Mouse (Mus musculus) midbrain, embryonic 11.5 days (tissue): ENCODE measurements around the gene Tapbp. TPM values are rescaled to one million over a fixed set of nuclear protein-coding genes. Genes with fewer than 3 reads are reported as not detected.
A peak's percentile ranks its signal among the peaks of the same experiment; 100 is the strongest.
"Not testable (repeated sequence)": the region's sequence is repeated elsewhere in the genome, so short reads cannot be mapped to it uniquely, and the experiment has no call there.

Source experiments
- ATAC-seq: fragments of 200-750 bp; cut with Nextera tagmentation; 2 replicates; pipeline ENCODE4 v1.8.0; 2017; ENCODE audit warnings: moderate TSS enrichment, moderate library complexity; ENCODE audit not compliant: low FRiP score
- DNase-seq: peaks from one replicate; pipeline ENCODE4 v3.0.0; 2015; ENCODE audit warnings: low spot score; ENCODE audit errors: missing footprints
- H3K27ac ChIP-seq: fragments of 300-500 bp; sonication (generic); 2 replicates; pipeline ENCODE4 v1.5.1; 2014; ENCODE audit warnings: low read depth, low read length
- H3K27me3 ChIP-seq: fragments of 300-500 bp; sonication (generic); 2 replicates; pipeline ENCODE4 v1.6.1; 2014; ENCODE audit warnings: mild to moderate bottlenecking, low read length, moderate library complexity, mixed read lengths; ENCODE audit not compliant: control insufficient read depth, insufficient read depth
- H3K36me3 ChIP-seq: fragments of 300-500 bp; sonication (generic); 2 replicates; pipeline ENCODE4 v1.6.1; 2014; ENCODE audit warnings: mild to moderate bottlenecking, low read length, moderate library complexity, mixed read lengths; ENCODE audit not compliant: control insufficient read depth, insufficient read depth
- H3K4me1 ChIP-seq: fragments of 300-500 bp; sonication (generic); 2 replicates; pipeline ENCODE4 v1.6.1; 2014; ENCODE audit warnings: low read length; ENCODE audit not compliant: control insufficient read depth, insufficient read depth
- H3K4me2 ChIP-seq: fragments of 300-500 bp; sonication (generic); 2 replicates; pipeline ENCODE4 v1.6.1; 2014; ENCODE audit warnings: mild to moderate bottlenecking, moderate library complexity
- H3K4me3 ChIP-seq: fragments of 300-500 bp; sonication (generic); 2 replicates; pipeline ENCODE4 v1.5.1; 2014; ENCODE audit warnings: low read depth, low read length
- H3K9ac ChIP-seq: fragments of 300-500 bp; sonication (generic); 2 replicates; pipeline ENCODE4 v1.6.1; 2014; ENCODE audit warnings: low read length
- H3K9me3 ChIP-seq: fragments of 300-500 bp; sonication (generic); 2 replicates; pipeline ENCODE4 v1.6.1; 2016; ENCODE audit warnings: low read length; ENCODE audit not compliant: control insufficient read depth
- WGBS: fragments of 180-500 bp; shearing (Covaris S2); extraction: QIAGEN DNeasy Blood & Tissue Kit; methylation state at CpG from one replicate; pipeline ENCODE4 v1.1.7; 2014; 5-methylcytosine and 5-hydroxymethylcytosine counted together
- polyA plus RNA-seq: library from polyadenylated mRNA; unstranded; fragments of >200 nt; fragmentation: Nextera tagmentation; extraction: Ambion mirVana; gene quantifications from 2 replicates; pipeline ENCODE4 v1.2.1, GENCODE M21; 2014

The Tapbp gene
- polyA plus RNA-seq = 13.6 and 14.8 TPM in 2 replicates

DNA sequence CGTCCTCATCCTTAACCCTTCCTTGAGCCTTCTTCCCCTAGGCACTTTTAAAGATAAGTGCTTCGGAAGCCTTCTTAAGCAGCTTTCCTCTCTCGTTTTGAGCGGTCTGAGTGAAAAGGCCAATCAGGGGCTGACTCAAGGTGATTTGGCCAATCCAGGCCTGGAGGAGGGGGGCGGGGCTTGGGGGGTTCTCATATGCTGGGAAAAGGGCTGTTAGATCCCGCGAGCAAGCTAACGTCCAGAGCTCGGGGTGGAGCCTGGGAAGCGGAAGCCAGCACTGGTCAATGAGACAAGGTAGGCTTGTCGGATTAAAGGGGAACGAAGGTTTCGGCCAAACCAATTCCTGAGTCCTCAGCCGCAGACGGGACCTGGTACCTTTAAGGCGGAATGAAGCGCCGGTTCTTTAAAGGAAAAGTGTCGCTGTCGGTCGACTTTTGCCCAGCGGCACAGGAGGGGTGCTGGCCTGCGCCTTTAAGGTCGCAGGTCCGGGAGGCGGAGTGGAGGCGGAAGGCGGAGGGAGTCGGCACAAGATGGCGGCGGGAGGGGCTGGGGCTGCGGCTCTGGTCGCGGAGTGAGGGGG, at the start of gene Tapbp, which contains the start of gene Zbtb22:
Gene Tapbp (plus strand): TSS at position 229 of the 580 bp plus-strand sequence.
Gene Zbtb22 (plus strand): TSS at position 234 of the 580 bp plus-strand sequence.
- under 1% methylated on average over 28 of the region's 34 CpGs for WGBS
- no peaks in the 10 kb centered on the region for H3K9me3 ChIP-seq
- H3K4me2 ChIP-seq = peak within 1 kb of the TSS; percentile 64
- ATAC-seq (peak; percentile 92), DNase-seq (peak; percentile 99)
- H3K4me1 ChIP-seq = peaks cover 34% of the 10 kb centered on the region
- peak within 1 kb of the TSS; percentile 65 for H3K9ac ChIP-seq
- peak within 1 kb of the TSS; percentile 71 for H3K27ac ChIP-seq
- H3K27me3 ChIP-seq = no peaks in the 10 kb centered on the region; the same call in 1 of the 2 replicates
- peak within 1 kb of the TSS; percentile 65 for H3K4me3 ChIP-seq
- peaks cover 24% of the 10 kb centered on the region for H3K36me3 ChIP-seq

- H3K36me3 ChIP-seq, H3K4me2 ChIP-seq, H3K4me3 ChIP-seq, H3K9me3 ChIP-seq, H3K27me3 ChIP-seq, H3K9ac ChIP-seq, ATAC-seq, DNase-seq, H3K27ac ChIP-seq, H3K4me1 ChIP-seq: not testable (repeated sequence)
- WGBS = 65% methylated on average over 4 of the region's 12 CpGs
Observed at GRCm38 (mm10) chr17:33873537-33873936, 42.2 kb upstream of the Tapbp start, which contains the start of gene Gm7029. TSS of gene Gm7029 (plus strand) at chr17:33873837.

DNA sequence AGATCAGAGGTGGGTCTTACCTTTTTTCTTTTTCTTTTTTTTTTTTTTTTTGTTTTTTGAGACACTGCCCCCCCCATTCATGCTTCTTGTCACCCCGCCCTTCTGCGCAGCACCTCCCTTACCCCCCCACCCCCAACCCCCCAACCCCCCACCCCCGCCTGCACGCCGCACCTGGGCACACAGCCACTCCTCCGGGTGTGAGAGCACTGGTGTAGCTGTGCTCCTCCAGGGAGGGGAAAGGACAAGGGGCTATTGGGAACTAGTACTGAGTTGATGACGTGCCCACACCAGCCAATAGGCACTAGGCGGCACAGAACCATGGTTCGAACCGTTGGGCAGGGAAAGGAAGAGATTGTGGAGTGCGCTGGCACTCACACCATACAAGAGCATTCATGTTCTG, 41.3 kb upstream of the Tapbp start:
- H3K4me1 ChIP-seq = no peaks in the 10 kb centered on the region
- ATAC-seq (no peak), DNase-seq (no peak)
- H3K9ac ChIP-seq = no peak overlapping the region
- WGBS = 92% methylated on average over 11 of the region's 11 CpGs
- no peaks in the 10 kb centered on the region for H3K27me3 ChIP-seq
- H3K4me3 ChIP-seq = no peak overlapping the region
- no peak overlapping the region for H3K27ac ChIP-seq
- peaks cover 2% of the 10 kb centered on the region; the same call in 1 of the 2 replicates for H3K36me3 ChIP-seq
- no peak overlapping the region for H3K4me2 ChIP-seq
- H3K9me3 ChIP-seq = no peaks in the 10 kb centered on the region

DNA sequence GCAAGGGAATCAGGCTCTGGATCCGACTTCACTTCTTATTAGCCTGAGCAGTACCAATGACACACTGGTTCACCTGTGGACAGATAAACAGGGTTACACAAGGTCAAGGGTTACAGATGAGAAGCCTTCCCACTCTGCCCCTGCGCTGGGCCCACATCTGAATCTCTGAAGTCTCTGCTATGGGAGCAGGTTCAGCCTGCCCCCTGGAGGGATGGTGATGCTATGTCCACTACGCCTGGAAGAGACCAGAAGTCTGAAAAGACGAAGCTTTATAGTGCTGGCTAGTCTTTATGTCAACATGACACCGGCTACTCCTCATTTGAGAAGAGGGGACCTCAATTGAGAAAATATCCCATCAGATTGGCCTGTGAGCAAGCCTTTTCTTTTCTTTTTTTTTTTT, 39.9 kb upstream of the Tapbp start:
- H3K4me1 ChIP-seq, H3K4me3 ChIP-seq, H3K36me3 ChIP-seq, H3K4me2 ChIP-seq, DNase-seq, H3K27ac ChIP-seq, H3K9me3 ChIP-seq, H3K27me3 ChIP-seq, ATAC-seq, H3K9ac ChIP-seq: not testable (repeated sequence)
- WGBS = 79% methylated on average over 5 of the region's 5 CpGs

- ATAC-seq, H3K4me2 ChIP-seq, H3K4me1 ChIP-seq, H3K27me3 ChIP-seq, H3K36me3 ChIP-seq, H3K27ac ChIP-seq, H3K9me3 ChIP-seq, H3K4me3 ChIP-seq, H3K9ac ChIP-seq: not testable (repeated sequence)
- peak; percentile 65 for DNase-seq
- whole genome bisulfite sequencing = 93% methylated on average over 9 of the region's 11 CpGs
Observed at GRCm38 (mm10) chr17:33884320-33884719, 31.4 kb upstream of the Tapbp start.

DNA sequence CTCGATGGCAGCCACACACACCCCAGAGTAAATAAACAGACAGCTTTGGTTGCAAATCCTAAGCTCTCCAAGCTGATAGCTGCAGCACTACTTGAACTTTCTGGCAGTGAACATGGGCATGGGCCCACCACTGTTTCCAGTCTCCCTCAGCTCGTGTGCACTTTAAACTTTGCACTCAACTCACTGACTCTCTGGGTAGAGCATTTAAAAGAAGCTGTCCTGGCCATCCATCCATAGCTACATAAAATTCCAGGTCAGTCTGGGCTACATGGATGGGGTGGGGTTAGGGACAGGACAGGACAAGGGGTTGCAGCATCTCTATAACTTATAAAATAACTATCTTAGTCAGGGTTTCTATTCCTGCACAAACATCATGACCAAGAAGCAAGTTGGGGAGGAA, 27.9 kb upstream of the Tapbp start:
- H3K4me2 ChIP-seq, H3K4me1 ChIP-seq, H3K36me3 ChIP-seq, H3K9me3 ChIP-seq, H3K4me3 ChIP-seq, H3K27ac ChIP-seq, H3K9ac ChIP-seq, DNase-seq, ATAC-seq, H3K27me3 ChIP-seq: not testable (repeated sequence)
- 66% methylated on average over 2 of the region's 2 CpGs for WGBS

DNA sequence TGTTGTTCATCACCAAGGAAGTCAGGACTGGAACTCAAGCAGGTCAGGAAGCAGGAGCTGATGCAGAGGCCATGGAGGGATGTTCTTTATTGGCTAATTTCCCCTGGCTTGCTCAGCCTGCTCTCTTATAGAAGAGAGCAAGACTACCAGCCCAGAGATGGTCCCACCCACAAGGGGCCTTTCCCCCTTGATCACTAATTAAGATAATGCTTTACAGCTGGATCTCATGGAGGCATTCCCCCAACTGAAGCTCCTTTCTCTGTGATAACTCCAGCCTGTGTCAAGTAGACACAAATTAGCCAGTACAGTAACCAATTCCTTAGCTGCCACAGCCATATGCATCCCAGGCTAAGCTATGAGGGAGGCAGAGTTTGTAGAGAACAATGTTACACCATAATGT, 27.5 kb upstream of the Tapbp start:
- H3K4me2 ChIP-seq, H3K9me3 ChIP-seq, H3K27ac ChIP-seq, H3K4me1 ChIP-seq, H3K4me3 ChIP-seq, H3K36me3 ChIP-seq, DNase-seq, H3K27me3 ChIP-seq, ATAC-seq: not testable (repeated sequence)
- 0 out of 2 replicates have a peak overlapping the region, but pooled peaks have one; percentile 2 for H3K9ac ChIP-seq

GRCm38 (mm10) chr17:33889941-33890532, 25.7 kb upstream of the Tapbp start:
- not testable (repeated sequence) for H3K9me3 ChIP-seq, H3K36me3 ChIP-seq, H3K4me1 ChIP-seq, ATAC-seq, H3K27me3 ChIP-seq
- DNase-seq = peak; percentile 90
- H3K4me2 ChIP-seq = peak overlapping the region; percentile 58
- H3K4me3 ChIP-seq = peak overlapping the region; percentile 67
- under 1% methylated on average over 40 of the region's 44 CpGs for WGBS
- peak overlapping the region; percentile 30; the same call in 1 of the 2 replicates for H3K27ac ChIP-seq
- peak overlapping the region; percentile 71 for H3K9ac ChIP-seq

DNA sequence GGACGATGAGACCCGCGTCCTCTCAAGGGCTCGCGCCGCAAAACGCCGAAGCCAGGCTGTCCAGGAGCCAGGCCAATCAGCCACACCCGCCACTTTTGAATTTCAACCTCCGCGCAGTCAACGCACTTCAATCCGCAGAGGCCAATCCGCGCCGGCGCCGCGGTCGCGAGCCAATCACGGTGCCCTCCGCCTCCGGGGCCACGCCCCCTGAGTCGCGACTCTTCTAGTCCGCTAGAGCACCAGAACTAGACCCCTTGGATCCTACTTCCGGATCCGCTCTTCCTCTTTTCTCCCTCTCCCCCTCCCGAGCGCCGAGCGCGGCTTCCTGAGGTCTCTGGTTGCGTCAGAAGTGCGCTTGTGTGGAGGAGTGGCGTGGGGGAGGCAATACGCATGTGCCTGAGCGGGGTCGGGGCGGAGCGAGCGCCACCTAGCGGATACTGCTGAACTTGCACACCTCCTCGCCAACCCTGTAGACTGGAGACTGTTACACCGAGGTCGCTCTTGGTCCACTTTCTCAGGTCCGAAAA, 25.1 kb upstream of the Tapbp start, which contains the start of gene Kifc1:
Gene Kifc1 (minus strand): TSS at position 129 of the 527 bp plus-strand sequence.
- Histone ChIP-seq H3K4me2 (peak within 1 kb of the TSS; percentile 58), H3K36me3 (no peaks in the 10 kb centered on the region; the same call in 1 of the 2 replicates), H3K9me3 (no peaks in the 10 kb centered on the region), H3K4me3 (peak within 1 kb of the TSS; percentile 67), H3K27me3 (no peaks in the 10 kb centered on the region), H3K27ac (peak within 1 kb of the TSS; percentile 30; the same call in 1 of the 2 replicates), H3K4me1 (peaks cover 9% of the 10 kb centered on the region), H3K9ac (peak within 1 kb of the TSS; percentile 71)
- ATAC-seq = peak; percentile 98
- WGBS = 1% methylated on average over 48 of the region's 49 CpGs
- peak; percentile 100 for DNase-seq
